Mouse (Mus musculus): ENCODE results near the gene Gcnt3.
A peak's percentile ranks its signal among the peaks of the same experiment; 100 is the strongest.

The Gcnt3 gene

GRCm38 (mm10) chr9:70037988-70038387 is at the start of gene Gcnt3:
Gene Gcnt3 (minus strand): TSS chr9:70038088.
- no peak for DNase-seq

- no peak for DNase-seq
Measured at GRCm38 (mm10) chr9:70087379-70087778, 49.5 kb upstream of the Gcnt3 start.

DNA sequence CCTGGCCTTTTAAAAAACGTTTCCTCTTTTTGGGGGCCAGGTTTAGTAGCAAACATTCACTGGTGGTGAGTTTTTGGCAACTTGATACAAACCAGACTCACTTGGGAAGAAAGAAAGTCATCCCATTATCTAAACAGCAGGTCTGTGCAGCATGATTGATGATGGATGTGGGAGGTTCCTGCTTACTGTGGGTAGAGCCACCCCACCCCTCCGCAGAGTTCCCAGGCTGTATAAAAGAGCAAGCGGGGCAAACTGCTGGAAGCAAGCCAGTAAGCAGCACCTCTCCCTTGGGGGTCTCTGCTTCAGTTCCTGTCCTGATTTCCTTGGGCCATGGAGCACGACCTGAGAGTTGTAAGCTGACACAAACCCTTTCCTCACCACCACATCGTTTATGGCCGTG is 48.2 kb upstream of the Gcnt3 start:
- DNase-seq, result no peak

DNA sequence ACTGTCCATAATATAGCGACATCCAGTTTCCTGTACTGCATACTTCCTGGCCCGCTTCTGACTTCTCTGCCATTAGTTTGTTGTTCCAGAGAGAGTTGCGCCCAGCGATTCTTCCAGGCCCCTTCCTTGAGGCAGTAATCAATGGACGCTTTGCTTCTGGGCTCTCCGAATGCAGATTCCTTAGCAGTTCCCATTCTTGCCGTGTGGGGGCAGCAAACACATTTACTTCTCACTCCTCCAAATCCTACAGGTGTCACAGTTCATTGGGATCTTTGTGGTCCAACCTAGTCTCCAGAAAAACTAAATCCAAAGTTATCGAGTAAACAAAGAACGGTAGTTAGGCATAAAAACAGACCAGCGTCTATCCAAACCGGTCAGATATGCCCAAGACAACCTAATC is 46.2 kb upstream of the Gcnt3 start:
- DNase-seq, result peak; percentile 52

GRCm38 (mm10) chr9:70082357-70083204 is 44.7 kb upstream of the Gcnt3 start:
- no peak for DNase-seq

GRCm38 (mm10) chr9:70081767-70082166 is 43.9 kb upstream of the Gcnt3 start:
- DNase-seq, result no peak

DNA sequence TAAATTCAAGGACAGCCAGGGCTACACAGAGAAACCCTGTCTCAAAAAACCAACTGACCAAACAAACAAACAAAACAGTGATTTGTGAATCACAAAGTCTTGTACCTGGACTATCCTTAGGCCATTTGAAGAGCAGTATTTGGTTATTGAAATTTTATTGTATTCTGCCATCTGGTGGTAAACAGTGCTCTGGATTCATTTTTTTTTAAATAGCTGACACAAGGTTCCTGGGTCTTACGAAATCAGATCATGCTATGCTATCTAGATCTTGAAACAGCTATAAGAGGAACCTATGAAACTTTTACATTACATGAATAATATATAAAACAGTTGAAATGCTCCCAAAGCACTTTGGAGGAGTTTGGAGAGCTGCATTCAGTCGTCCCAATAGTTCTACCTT is 43.1 kb upstream of the Gcnt3 start:
- DNase-seq, result no peak

DNA sequence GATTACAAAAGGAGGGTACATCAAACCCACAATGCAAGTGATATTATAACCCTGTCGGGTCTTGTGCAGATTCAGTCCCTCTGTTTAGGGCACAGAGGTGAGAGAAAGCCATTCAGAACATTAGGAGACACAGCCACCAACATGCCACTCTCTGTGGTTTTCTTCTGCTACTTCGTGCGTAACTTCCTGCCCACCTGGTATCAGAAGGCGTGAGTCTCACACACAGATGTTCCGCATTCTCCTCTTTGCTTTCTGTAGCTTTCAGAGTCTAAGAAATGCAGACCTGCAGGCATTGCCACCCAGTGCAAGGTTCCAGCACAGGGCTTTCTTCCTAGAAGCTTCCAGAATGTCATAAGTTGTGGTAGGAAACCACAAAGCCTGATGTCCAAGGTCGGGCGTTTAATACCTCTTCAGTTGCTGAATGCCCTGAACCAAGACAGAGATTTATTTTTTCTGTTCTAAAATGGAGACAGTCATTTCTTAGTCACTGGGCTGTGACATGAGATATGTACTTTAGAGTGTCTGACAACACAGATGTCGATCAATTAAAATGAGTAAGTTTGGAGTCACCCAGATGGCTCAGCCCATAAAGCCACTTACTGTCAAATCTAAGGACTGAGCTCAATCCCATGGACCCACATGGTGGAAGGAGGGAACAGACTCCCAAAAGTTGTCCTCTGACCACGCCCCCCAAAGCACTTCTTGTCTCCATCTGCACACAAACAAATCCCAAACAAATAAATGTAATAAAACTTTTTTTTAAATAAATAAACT is 42.3 kb upstream of the Gcnt3 start:
- no peak for DNase-seq

GRCm38 (mm10) chr9:70078034-70078433 is 40.1 kb upstream of the Gcnt3 start:
- no peak for DNase-seq

DNA sequence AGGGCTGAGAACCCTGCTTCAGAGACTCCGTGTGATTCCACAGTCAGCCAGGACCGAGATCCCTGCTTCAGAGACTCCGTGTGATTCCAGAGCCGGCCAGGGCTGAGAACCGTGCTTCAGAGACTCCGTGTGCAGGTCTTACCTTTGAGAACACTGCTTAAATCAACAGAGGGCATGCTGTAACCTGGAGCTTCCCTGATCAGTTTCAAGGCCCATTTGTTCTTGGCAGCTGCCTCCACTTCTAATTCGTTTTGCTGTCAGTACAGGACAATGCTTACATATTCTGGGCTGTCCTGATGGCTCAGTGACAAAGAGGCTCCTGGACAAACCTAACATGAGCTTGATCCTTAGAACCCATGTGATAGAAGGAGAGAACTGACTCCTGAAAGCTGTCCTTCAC is 39.3 kb upstream of the Gcnt3 start:
- no peak for DNase-seq

GRCm38 (mm10) chr9:70072387-70072786 is 34.5 kb upstream of the Gcnt3 start:
- DNase-seq, result no peak

DNA sequence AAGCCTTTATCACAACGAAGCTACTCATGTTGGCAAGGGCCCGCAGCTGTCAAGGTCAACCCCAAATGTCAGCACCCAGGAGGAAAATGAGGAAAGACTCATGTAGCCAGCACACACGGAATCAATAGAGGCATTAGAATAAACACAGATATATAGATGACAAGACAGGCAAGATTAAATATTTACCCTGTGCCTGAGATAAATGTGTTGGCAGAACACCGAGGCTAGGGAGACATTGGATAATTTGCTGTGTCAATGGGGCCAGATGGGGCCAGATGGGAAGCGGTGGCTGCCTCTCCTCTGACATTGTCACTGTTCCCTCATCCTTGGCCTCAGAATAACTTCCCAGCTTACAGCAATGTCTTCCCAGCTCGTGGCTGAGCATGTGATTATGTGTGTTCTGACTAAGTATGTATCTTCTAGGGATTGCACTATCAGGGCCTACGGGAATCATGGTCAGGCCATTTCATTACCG is 32.1 kb upstream of the Gcnt3 start:
- no peak for DNase-seq

GRCm38 (mm10) chr9:70067497-70067896 is 29.6 kb upstream of the Gcnt3 start:
- no peak for DNase-seq

DNA sequence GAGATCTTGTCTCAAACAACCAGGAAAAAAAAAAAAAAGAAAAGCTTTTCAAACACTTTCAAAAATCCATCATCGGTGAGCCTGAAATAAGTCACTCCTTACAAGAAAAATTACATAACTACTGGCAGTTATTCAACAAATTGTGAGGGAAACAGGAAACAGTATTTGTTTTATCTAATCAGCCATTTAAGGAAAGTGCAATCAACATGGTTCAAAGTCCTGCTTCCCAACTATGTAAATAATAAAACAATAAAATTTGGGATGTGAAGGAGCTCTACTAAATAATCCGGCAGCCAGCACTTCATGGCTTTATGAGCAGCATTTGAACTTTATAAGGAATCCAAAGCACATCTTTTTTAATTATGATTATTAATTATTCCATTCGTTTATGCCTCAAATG is 24.1 kb upstream of the Gcnt3 start:
- no peak for DNase-seq

DNA sequence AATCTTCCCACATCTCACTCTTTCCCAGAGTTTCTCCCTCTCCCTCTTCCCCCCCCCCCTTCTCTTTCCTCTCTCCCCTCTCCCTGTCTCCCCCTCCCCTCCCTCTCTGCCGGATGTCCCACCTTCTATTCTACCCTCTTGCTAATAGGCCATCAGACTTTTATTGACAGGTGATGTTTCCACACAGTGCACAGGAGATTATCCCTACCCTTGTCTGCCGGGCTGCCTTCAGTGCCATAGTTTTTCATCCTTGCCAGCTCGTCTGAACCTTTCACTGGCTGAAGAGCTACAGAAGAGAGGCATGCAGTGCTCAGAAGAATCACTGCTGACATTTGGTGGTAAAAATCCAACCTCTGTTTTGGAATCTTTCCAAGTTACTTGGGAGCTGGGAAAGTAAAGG is 15.5 kb upstream of the Gcnt3 start:
- DNase-seq, result no peak

DNA sequence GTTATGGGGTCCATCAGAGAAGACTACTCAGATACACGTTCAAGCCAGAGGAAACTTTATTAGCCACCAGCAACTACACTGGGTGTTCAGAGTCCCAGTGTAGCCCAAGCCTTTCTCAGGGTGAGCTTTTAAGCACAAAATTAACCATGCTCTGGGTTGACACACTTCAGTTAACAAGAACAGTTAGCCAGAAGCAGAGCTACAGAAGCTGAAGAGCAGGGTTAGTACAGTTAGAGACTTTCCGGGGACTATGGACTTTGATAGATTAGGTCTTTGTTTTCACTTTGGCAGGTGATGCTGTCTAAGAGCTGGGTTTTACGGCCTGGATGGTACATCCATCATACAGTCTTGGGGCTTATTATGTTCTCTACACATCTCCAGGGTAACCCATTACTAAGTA is 14.8 kb upstream of the Gcnt3 start:
- no peak for DNase-seq

GRCm38 (mm10) chr9:70049839-70050238 is 12.0 kb upstream of the Gcnt3 start:
- no peak for DNase-seq

- DNase-seq, result no peak
Measured at GRCm38 (mm10) chr9:70049416-70049783, 11.5 kb upstream of the Gcnt3 start.

DNA sequence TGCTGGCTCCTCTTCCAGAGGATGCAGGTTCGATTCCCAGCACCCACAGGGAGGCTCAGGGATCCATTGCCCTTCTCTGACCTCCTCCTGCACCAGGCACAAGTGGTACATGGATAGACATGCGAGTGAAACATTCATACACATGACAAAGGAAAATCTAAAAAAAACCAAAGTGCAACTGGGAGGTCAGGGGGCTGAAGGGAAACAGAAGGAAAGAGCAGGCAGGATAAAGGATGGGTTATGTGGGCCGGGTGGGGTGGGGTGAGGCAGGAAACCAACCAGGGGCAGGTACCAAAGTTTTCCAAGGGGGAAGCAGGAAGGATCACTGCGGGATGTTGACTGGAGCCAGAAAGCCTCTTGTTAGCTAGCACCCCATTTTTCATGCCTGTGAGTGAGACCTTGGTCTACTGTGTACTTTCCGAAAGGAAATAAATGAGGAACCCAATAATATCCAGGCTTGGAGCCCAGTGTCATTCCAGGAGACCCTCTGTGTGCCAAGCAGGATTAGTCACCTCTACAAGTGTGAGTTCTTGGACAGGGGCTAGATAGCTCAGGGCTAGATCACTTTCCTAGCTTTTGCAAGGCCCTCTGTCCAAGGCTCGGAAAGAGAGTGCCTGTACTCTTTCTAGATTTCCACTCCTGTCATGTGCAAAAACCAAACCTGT is 11.0 kb upstream of the Gcnt3 start:
- peak; percentile 6 for DNase-seq

DNA sequence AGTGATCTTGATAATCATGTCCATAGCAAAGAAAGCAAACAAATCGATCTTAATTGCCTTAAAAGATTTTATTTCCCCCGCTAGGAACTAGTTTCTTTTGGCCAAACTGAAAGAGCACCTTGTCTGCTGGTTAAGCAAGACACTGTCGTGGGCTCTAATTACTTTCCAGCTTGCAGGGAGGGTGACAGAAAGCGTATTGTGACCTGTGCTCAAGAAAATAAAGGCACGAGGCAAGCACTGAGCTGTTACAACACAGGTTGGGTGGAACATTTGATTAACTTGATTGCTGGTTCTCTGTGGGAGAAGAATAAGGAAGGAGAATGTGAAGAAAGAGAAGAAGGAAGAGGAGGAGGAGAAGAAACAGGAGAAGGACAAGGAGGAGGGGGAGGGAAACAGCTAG is 10.4 kb upstream of the Gcnt3 start:
- no peak for DNase-seq

- DNase-seq, result no peak
Measured at GRCm38 (mm10) chr9:70047839-70048238, 10.0 kb upstream of the Gcnt3 start.

DNA sequence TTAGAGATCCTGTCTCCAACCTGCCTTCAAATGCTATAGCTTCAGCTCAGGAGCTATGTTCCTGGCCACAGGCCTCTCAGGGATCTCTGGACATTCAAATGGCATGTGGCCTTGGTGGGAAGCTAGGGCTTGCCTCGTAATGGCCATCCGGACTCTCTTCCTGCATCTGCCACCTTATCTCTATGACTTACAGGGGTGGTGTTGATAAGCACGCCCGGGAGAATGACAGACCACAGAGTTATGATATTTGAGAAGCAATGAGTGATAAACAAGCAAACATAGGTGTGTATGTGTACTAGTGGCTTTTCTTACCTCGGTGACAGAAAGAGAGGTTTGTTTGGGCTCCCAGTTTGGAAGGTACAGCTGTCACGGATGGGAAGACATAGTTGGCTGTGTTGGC is 8.4 kb upstream of the Gcnt3 start:
- DNase-seq, result no peak

DNA sequence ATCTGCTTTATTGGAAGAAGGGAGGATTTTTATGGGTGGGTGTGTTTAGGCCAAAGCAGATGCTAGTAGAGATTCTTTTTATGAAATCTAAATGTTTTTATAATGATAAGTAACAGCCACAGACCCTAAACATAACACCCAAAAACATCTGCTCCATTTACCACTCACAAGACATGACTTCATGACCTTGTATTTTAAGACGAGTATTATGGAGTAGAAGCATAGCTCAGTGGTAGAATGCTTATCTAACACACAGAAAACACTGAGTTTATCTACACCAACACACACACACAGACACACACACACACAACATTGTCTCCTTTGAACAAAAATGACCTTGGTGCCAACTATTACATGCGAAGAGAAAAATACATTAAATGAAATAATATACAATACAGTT is 7.0 kb upstream of the Gcnt3 start:
- DNase-seq, result no peak

- no peak for DNase-seq
Measured at GRCm38 (mm10) chr9:70042935-70043334, 5.0 kb upstream of the Gcnt3 start.
